8 mouse cellular contexts compared by ENCODE assay signal in genomic region chr8:128359521-128360318, GRCm38 (mm10). TPM values are rescaled to one million over a fixed set of nuclear protein-coding genes. Genes with fewer than 3 reads are reported as not detected.
DNase-seq lines count a peak whose midpoint lies in the region; ATAC-seq and TF ChIP-seq lines count a peak whose summit lies in the region.

No protein-coding gene starts in this region.

- TF ChIP-seq CTCF in kidney, adult 2 months (conservative IDR thresholded peaks at IDR 0.05; ENCODE audit: insufficient read depth, insufficient read length, low read depth, low read length), result no peak

- no peaks in the 10 kb centered on the region for H3K9me3 ChIP-seq in embryonic facial prominence, embryonic 14.5 days (ENCODE audit: control insufficient read depth, low read length)
- no peaks in the 10 kb centered on the region for H3K9me3 ChIP-seq in limb, embryonic 10.5 days (replicated peaks)
- H3K9me3 ChIP-seq in midbrain, embryonic 13.5 days, result no peaks in the 10 kb centered on the region

- intact Hi-C loops in heart, postnatal 14 days (cut with DNase I), result loop anchor here (2.0 to 5.0 kb wide), 9 partner anchors 78 to 1169 kb away; no protein-coding TSS in a partner anchor

- no peaks in the 10 kb centered on the region; the same call in 1 of the 2 replicates for H3K36me3 ChIP-seq in kidney, adult 2 months (ENCODE audit: control insufficient read depth, insufficient read depth, low read length)
- no peaks in the 10 kb centered on the region for H3K36me3 ChIP-seq in embryonic facial prominence, embryonic 14.5 days (ENCODE audit: control insufficient read depth, insufficient read depth, low read length)
- peaks cover 10% of the 10 kb centered on the region for H3K36me3 ChIP-seq in limb, embryonic 10.5 days
- H3K36me3 ChIP-seq in midbrain, embryonic 13.5 days, result no peaks in the 10 kb centered on the region

- H3K4me2 ChIP-seq in embryonic facial prominence, embryonic 14.5 days (ENCODE audit: low read depth, low read length), result peak overlapping the region; percentile 99
- peak overlapping the region; percentile 99 for H3K4me2 ChIP-seq in midbrain, embryonic 13.5 days (replicated peaks)

- TF ChIP-seq POLR2A in kidney, adult 2 months (IDR thresholded peaks at IDR 0.05; ENCODE audit: low read depth, low read length), result no peak

- WGBS in kidney, adult 2 months, result 2% methylated on average over 40 of the region's 40 CpGs
- under 1% methylated on average over 23 of the region's 40 CpGs for WGBS in embryonic facial prominence, embryonic 14.5 days
- WGBS in limb, embryonic 10.5 days, result under 1% methylated on average over 40 of the region's 40 CpGs
- WGBS in midbrain, embryonic 13.5 days, result 0% methylated on average over 39 of the region's 40 CpGs

- DNase-seq in kidney, adult 2 months, result peak; percentile 29
- no peak for DNase-seq in kidney, adult 9 months
- peak; percentile 54 for DNase-seq in MN1 (ENCODE audit: low spot score)
- no peak for DNase-seq in embryonic facial prominence, embryonic 14.5 days (ENCODE audit: low spot score)
- DNase-seq in heart, postnatal 14 days, result peak; percentile 58 to 61
- DNase-seq in limb, embryonic 10.5 days (ENCODE audit: low spot score), result peak; percentile 75
- DNase-seq in thymus, postnatal 14 days, result peak; percentile 69

- peak overlapping the region; percentile 69 for H3K4me3 ChIP-seq in kidney, adult 2 months (ENCODE audit: insufficient read depth, low read depth, low read length)
- H3K4me3 ChIP-seq in embryonic facial prominence, embryonic 14.5 days (ENCODE audit: low read depth, low read length), result peak overlapping the region; percentile 79
- H3K4me3 ChIP-seq in limb, embryonic 10.5 days, result peak overlapping the region; percentile 72
- H3K4me3 ChIP-seq in midbrain, embryonic 13.5 days (replicated peaks), result peak overlapping the region; percentile 79

- 0 out of 2 replicates have a peak, but pooled peaks have one; percentile 17 for ATAC-seq in embryonic facial prominence, embryonic 14.5 days (ENCODE audit: low read depth)
- ATAC-seq in midbrain, embryonic 13.5 days, result peak; percentile 53

- H3K4me1 ChIP-seq in kidney, adult 2 months (ENCODE audit: control insufficient read depth, insufficient read depth, low read length), result peaks cover 5% of the 10 kb centered on the region
- H3K4me1 ChIP-seq in embryonic facial prominence, embryonic 14.5 days (ENCODE audit: control insufficient read depth, insufficient read depth, low read length), result peaks cover 6% of the 10 kb centered on the region; the same call in 1 of the 2 replicates
- peaks cover 70% of the 10 kb centered on the region for H3K4me1 ChIP-seq in limb, embryonic 10.5 days
- peaks cover 62% of the 10 kb centered on the region for H3K4me1 ChIP-seq in midbrain, embryonic 13.5 days (replicated peaks)

- H3K27ac ChIP-seq in kidney, adult 2 months (ENCODE audit: insufficient read depth, low read depth, low read length), result peak overlapping the region; percentile 80
- peak overlapping the region; percentile 96 for H3K27ac ChIP-seq in embryonic facial prominence, embryonic 14.5 days (replicated peaks; ENCODE audit: low read depth, low read length)
- H3K27ac ChIP-seq in limb, embryonic 10.5 days, result peak overlapping the region; percentile 94
- H3K27ac ChIP-seq in midbrain, embryonic 13.5 days, result peak overlapping the region; percentile 94

- H3K27me3 ChIP-seq in kidney, adult 2 months (replicated peaks; ENCODE audit: control insufficient read depth, insufficient read depth, low read length), result no peaks in the 10 kb centered on the region
- no peaks in the 10 kb centered on the region for H3K27me3 ChIP-seq in embryonic facial prominence, embryonic 14.5 days (replicated peaks; ENCODE audit: control insufficient read depth, insufficient read depth, low read length)
- peaks cover 16% of the 10 kb centered on the region for H3K27me3 ChIP-seq in limb, embryonic 10.5 days (ENCODE audit: low read depth, poor library complexity, severe bottlenecking)
- peaks cover 21% of the 10 kb centered on the region for H3K27me3 ChIP-seq in midbrain, embryonic 13.5 days

- H3K9ac ChIP-seq in embryonic facial prominence, embryonic 14.5 days (ENCODE audit: low read depth, low read length), result peak overlapping the region; percentile 89
- peak overlapping the region; percentile 88 for H3K9ac ChIP-seq in midbrain, embryonic 13.5 days (replicated peaks)

RNA-seq across cellular contexts. Expression of gene Nrp1, which starts 1.3 kb away (rescaled TPM):
- 46.1 and 54.3 TPM in 2 replicates for polyA plus RNA-seq in kidney, adult 2 months (2012; rRNA removed)
- polyA plus RNA-seq in embryonic facial prominence, embryonic 14.5 days (2014; fragmentation: Nextera tagmentation; extraction: Ambion mirVana), result 94.6 and 105 TPM in 2 replicates
- 100 to 1,000 TPM; 128 to 131 TPM for total RNA-seq in heart, postnatal 14 days (2021)
- polyA plus RNA-seq in limb, embryonic 10.5 days (2016; fragmentation: Nextera tagmentation; extraction: Ambion mirVana), result 45.6 and 62.6 TPM in 2 replicates
- polyA plus RNA-seq in midbrain, embryonic 13.5 days (2015; fragmentation: Nextera tagmentation; extraction: Ambion mirVana), result 52.5 and 58.9 TPM in 2 replicates

Comparison
In these comparisons a context has a peak if more than half of its experiments do, and no peak if none do; other contexts are left out.
1. DNase-seq: peak in kidney, adult 2 months (single experiment), MN1 (single experiment), heart, postnatal 14 days (2 of 2), limb, embryonic 10.5 days (single experiment) and thymus, postnatal 14 days (single experiment); none in kidney, adult 9 months (single experiment) and embryonic facial prominence, embryonic 14.5 days (single experiment).
2. Peak in every context shown above with its lines, with median percentiles within 50 percentile points of each other: H3K27ac ChIP-seq and H3K4me3 ChIP-seq.